8 mouse cellular contexts compared by ENCODE assay signal in the genomic region with DNA sequence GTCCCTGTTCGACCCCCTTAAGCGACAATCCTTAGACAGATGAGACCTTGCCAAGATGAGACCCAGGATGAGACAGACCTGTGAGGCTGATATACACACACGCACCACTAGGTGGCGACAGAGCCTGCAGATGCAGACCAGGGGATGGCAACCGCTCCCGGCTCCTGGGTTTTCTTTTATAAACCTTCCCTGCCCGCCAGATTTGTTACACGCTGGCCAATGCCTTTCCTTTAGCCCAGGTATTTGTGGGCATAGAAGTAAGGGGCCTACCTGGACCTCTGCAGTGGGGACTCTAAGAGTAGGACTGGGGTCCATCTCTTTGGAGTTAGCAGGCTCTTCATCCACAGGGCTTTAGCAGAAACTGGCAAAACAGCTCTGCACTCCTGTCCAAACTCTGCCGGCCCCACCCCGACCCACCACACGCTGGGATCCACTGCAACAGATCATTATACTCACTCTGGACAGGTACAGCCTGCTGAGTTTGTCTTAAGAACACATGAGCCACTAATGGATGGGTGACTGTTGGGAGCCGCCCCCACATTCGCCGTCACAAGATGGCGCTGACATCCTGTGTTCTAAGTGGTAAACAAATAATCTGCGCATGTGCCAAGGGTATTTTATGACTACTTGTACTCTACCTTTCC.
DNase-seq lines count a peak whose midpoint lies in the region; ATAC-seq and TF ChIP-seq lines count a peak whose summit lies in the region.

No protein-coding gene starts in this region.

- peak; percentile 88 for DNase-seq in CD4-positive helper T cell, adult 2 months (ENCODE audit: low read depth, low spot score)
- peak; percentile 58 for DNase-seq in fibroblast of lung, adult 2 months (ENCODE audit: low read depth)
- peak; percentile 85 for DNase-seq in stomach, postnatal 0 days (ENCODE audit: low spot score)

- no peaks in the 10 kb centered on the region for H3K36me3 ChIP-seq in heart, embryonic 13.5 days
- H3K36me3 ChIP-seq in kidney, embryonic 16.5 days (ENCODE audit: insufficient read depth, low read length): no peaks in the 10 kb centered on the region
- H3K36me3 ChIP-seq in liver, embryonic 15.5 days (replicated peaks): no peaks in the 10 kb centered on the region
- H3K36me3 ChIP-seq in neural tube, embryonic 12.5 days: no peaks in the 10 kb centered on the region
- no peaks in the 10 kb centered on the region for H3K36me3 ChIP-seq in stomach, postnatal 0 days (ENCODE audit: control insufficient read depth, insufficient read depth, low read length)

- TF ChIP-seq POLR2A in bone marrow, adult 2 months (IDR thresholded peaks at IDR 0.05; ENCODE audit: borderline replicate concordance, control insufficient read depth, low read depth, low read length): no peak

- H3K9ac ChIP-seq in heart, embryonic 13.5 days: peak overlapping the region; percentile 81
- peak overlapping the region; percentile 77 for H3K9ac ChIP-seq in kidney, embryonic 16.5 days (replicated peaks; ENCODE audit: low read length)
- peak overlapping the region; percentile 63 for H3K9ac ChIP-seq in liver, embryonic 15.5 days
- H3K9ac ChIP-seq in neural tube, embryonic 12.5 days: peak overlapping the region; percentile 41; the same call in 1 of the 2 replicates
- H3K9ac ChIP-seq in stomach, postnatal 0 days (ENCODE audit: low read length): peak overlapping the region; percentile 55

- no peak for TF ChIP-seq EP300 in stomach, postnatal 0 days (optimal IDR thresholded peaks at IDR 0.05)

- ATAC-seq in heart, embryonic 13.5 days (ENCODE audit: extremely low read depth, insufficient number of reproducible peaks, low FRiP score, low TSS enrichment): no peak
- peak; percentile 67 for ATAC-seq in kidney, embryonic 16.5 days (ENCODE audit: low FRiP score, low TSS enrichment)
- ATAC-seq in liver, embryonic 15.5 days (ENCODE audit: insufficient read depth): peak; percentile 80
- ATAC-seq in neural tube, embryonic 12.5 days (ENCODE audit: low FRiP score, low read depth): peak; percentile 62
- peak; percentile 52 for ATAC-seq in stomach, postnatal 0 days (ENCODE audit: low FRiP score, low TSS enrichment)

- H3K27me3 ChIP-seq in heart, embryonic 13.5 days (replicated peaks): peaks cover 8% of the 10 kb centered on the region
- no peaks in the 10 kb centered on the region for H3K27me3 ChIP-seq in kidney, embryonic 16.5 days (ENCODE audit: insufficient read depth, low read length)
- no peaks in the 10 kb centered on the region for H3K27me3 ChIP-seq in liver, embryonic 15.5 days
- no peaks in the 10 kb centered on the region for H3K27me3 ChIP-seq in neural tube, embryonic 12.5 days (replicated peaks)
- no peaks in the 10 kb centered on the region for H3K27me3 ChIP-seq in stomach, postnatal 0 days (ENCODE audit: control insufficient read depth, insufficient read depth, low read length)

- H3K4me3 ChIP-seq in bone marrow, adult 2 months (replicated peaks; ENCODE audit: control insufficient read depth, low read depth, low read length): peak overlapping the region; percentile 82
- peak overlapping the region; percentile 64 for H3K4me3 ChIP-seq in heart, embryonic 13.5 days
- peak overlapping the region; percentile 60 for H3K4me3 ChIP-seq in kidney, embryonic 16.5 days (ENCODE audit: low read length)
- H3K4me3 ChIP-seq in liver, embryonic 15.5 days (replicated peaks): peak overlapping the region; percentile 67
- peak overlapping the region; percentile 36 for H3K4me3 ChIP-seq in neural tube, embryonic 12.5 days
- H3K4me3 ChIP-seq in stomach, postnatal 0 days (ENCODE audit: low read depth, low read length): peak overlapping the region; percentile 44

- H3K9me3 ChIP-seq in heart, embryonic 13.5 days: no peaks in the 10 kb centered on the region
- no peaks in the 10 kb centered on the region for H3K9me3 ChIP-seq in kidney, embryonic 16.5 days (ENCODE audit: low read length)
- no peaks in the 10 kb centered on the region for H3K9me3 ChIP-seq in liver, embryonic 15.5 days (replicated peaks)
- H3K9me3 ChIP-seq in neural tube, embryonic 12.5 days: no peaks in the 10 kb centered on the region
- no peaks in the 10 kb centered on the region for H3K9me3 ChIP-seq in stomach, postnatal 0 days (ENCODE audit: control insufficient read depth, low read length)

- no peaks in the 10 kb centered on the region for H3K4me1 ChIP-seq in bone marrow, adult 2 months (ENCODE audit: control insufficient read depth, insufficient read depth, low read length)
- H3K4me1 ChIP-seq in heart, embryonic 13.5 days: peaks cover 18% of the 10 kb centered on the region
- H3K4me1 ChIP-seq in kidney, embryonic 16.5 days (ENCODE audit: insufficient read depth, low read length): peaks cover 15% of the 10 kb centered on the region
- H3K4me1 ChIP-seq in liver, embryonic 15.5 days (replicated peaks): peaks cover 18% of the 10 kb centered on the region
- peaks cover 41% of the 10 kb centered on the region for H3K4me1 ChIP-seq in neural tube, embryonic 12.5 days
- H3K4me1 ChIP-seq in stomach, postnatal 0 days (replicated peaks; ENCODE audit: control insufficient read depth, insufficient read depth): no peaks in the 10 kb centered on the region

- peak overlapping the region; percentile 81 for H3K27ac ChIP-seq in bone marrow, adult 2 months (ENCODE audit: control insufficient read depth, insufficient read depth, low read depth, low read length, poor library complexity)
- H3K27ac ChIP-seq in heart, embryonic 13.5 days (replicated peaks): peak overlapping the region; percentile 81
- peak overlapping the region; percentile 94 for H3K27ac ChIP-seq in kidney, embryonic 16.5 days (ENCODE audit: low read length)
- peak overlapping the region; percentile 73 for H3K27ac ChIP-seq in liver, embryonic 15.5 days (replicated peaks)
- no peak overlapping the region for H3K27ac ChIP-seq in neural tube, embryonic 12.5 days
- H3K27ac ChIP-seq in stomach, postnatal 0 days (replicated peaks): peak overlapping the region; percentile 83

- TF ChIP-seq CTCF in bone marrow, adult 2 months (IDR thresholded peaks at IDR 0.05; ENCODE audit: control insufficient read depth, insufficient read depth, low read length): peak; percentile 90
- TF ChIP-seq CTCF in stomach, postnatal 0 days (IDR thresholded peaks at IDR 0.05; ENCODE audit: low read depth): peak; percentile 93

- H3K4me2 ChIP-seq in heart, embryonic 13.5 days: peak overlapping the region; percentile 70
- peak overlapping the region; percentile 58 for H3K4me2 ChIP-seq in kidney, embryonic 16.5 days (replicated peaks; ENCODE audit: low read depth, low read length)
- peak overlapping the region; percentile 67 for H3K4me2 ChIP-seq in liver, embryonic 15.5 days
- peak overlapping the region; percentile 59 for H3K4me2 ChIP-seq in neural tube, embryonic 12.5 days (replicated peaks)
- H3K4me2 ChIP-seq in stomach, postnatal 0 days (replicated peaks; ENCODE audit: low read depth): peak overlapping the region; percentile 64

- 16% methylated on average over 16 of the region's 16 CpGs for WGBS in bone marrow, adult 2 months
- 18% methylated on average over 16 of the region's 16 CpGs for WGBS in heart, embryonic 13.5 days
- 22% methylated on average over 16 of the region's 16 CpGs for WGBS in kidney, embryonic 16.5 days
- WGBS in liver, embryonic 15.5 days (ENCODE audit: insufficient replicate concordance): 23% methylated on average over 16 of the region's 16 CpGs
- 28% methylated on average over 16 of the region's 16 CpGs for WGBS in neural tube, embryonic 12.5 days
- WGBS in stomach, postnatal 0 days: 32% methylated on average over 15 of the region's 16 CpGs
